Mouse (Mus musculus) hindbrain, embryonic 10.5 days (tissue): ENCODE measurements around the gene Gse1. TPM values are rescaled to one million over a fixed set of nuclear protein-coding genes. Genes with fewer than 3 reads are reported as not detected.

ENCODE experiments used
- DNase-seq: peaks from one replicate; pipeline ENCODE4 v3.0.0-alpha.2; 2017; ENCODE audit warnings: low spot score
- H3K27ac ChIP-seq: fragments of 300-500 bp; sonication (generic); 2 replicates; pipeline ENCODE4 v1.5.1; 2016; ENCODE audit warnings: mild to moderate bottlenecking, moderate library complexity
- H3K27me3 ChIP-seq: fragments of 300-500 bp; sonication (generic); 2 replicates; pipeline ENCODE4 v1.6.1; 2016; ENCODE audit warnings: mild to moderate bottlenecking; ENCODE audit not compliant: poor library complexity, insufficient read depth, severe bottlenecking
- H3K36me3 ChIP-seq: fragments of 300-500 bp; sonication (generic); 2 replicates; pipeline ENCODE4 v1.6.1; 2016; ENCODE audit warnings: mild to moderate bottlenecking, moderate library complexity
- H3K4me1 ChIP-seq: fragments of 300-500 bp; sonication (generic); replicated peaks from 2 replicates; pipeline ENCODE4 v1.6.1; 2016; ENCODE audit warnings: mild to moderate bottlenecking
- H3K4me3 ChIP-seq: fragments of 300-500 bp; sonication (generic); 2 replicates; pipeline ENCODE4 v1.5.1; 2016; ENCODE audit warnings: mild to moderate bottlenecking, moderate library complexity
- H3K9me3 ChIP-seq: fragments of 300-500 bp; sonication (generic); 2 replicates; pipeline ENCODE4 v1.6.1; 2016; ENCODE audit warnings: mild to moderate bottlenecking, moderate library complexity
- WGBS: fragments of 180-500 bp; shearing (Covaris S2); methylation state at CpG from one replicate; pipeline ENCODE4 v1.1.7; 2016; 5-methylcytosine and 5-hydroxymethylcytosine counted together
- polyA plus RNA-seq: library from polyadenylated mRNA; unstranded; fragments of >200 nt; fragmentation: Nextera tagmentation; extraction: Ambion mirVana; gene quantifications from 2 replicates; pipeline ENCODE4 v1.2.1, GENCODE M21; 2016

Gse1 gene
- polyA plus RNA-seq, 1 experiment from 2014 or later = 22.9 TPM

- DNase-seq = no peak
- peaks cover 48% of the 10 kb centered on the region for H3K4me1 ChIP-seq
- no peak overlapping the region for H3K4me3 ChIP-seq
- H3K27ac ChIP-seq = peak overlapping the region; percentile 9; the same call in 1 of the 2 replicates
- no peaks in the 10 kb centered on the region; the same call in 1 of the 2 replicates for H3K27me3 ChIP-seq
- 85% methylated on average over 9 of the region's 9 CpGs for WGBS
- H3K36me3 ChIP-seq = 0 out of 2 replicates have a peak, but pooled peaks cover 5% of the 10 kb centered on the region
- H3K9me3 ChIP-seq = no peaks in the 10 kb centered on the region
Measured at GRCm38 (mm10) chr8:120249800-120250336, 21.6 kb downstream of the Gse1 start.

GRCm38 (mm10) chr8:120250750-120251410, 22.6 kb downstream of the Gse1 start:
- no peak for DNase-seq
- WGBS = 79% methylated on average over 16 of the region's 16 CpGs
- H3K27me3 ChIP-seq = no peaks in the 10 kb centered on the region; the same call in 1 of the 2 replicates
- H3K9me3 ChIP-seq = no peaks in the 10 kb centered on the region
- H3K4me3 ChIP-seq = no peak overlapping the region
- H3K36me3 ChIP-seq = 0 out of 2 replicates have a peak, but pooled peaks cover 5% of the 10 kb centered on the region
- H3K4me1 ChIP-seq = peaks cover 58% of the 10 kb centered on the region
- peak overlapping the region; percentile 69 for H3K27ac ChIP-seq

GRCm38 (mm10) chr8:120251411-120252035, 23.3 kb downstream of the Gse1 start:
- Histone ChIP-seq H3K4me3 (no peak overlapping the region; the same call in 1 of the 2 replicates), H3K27ac (peak overlapping the region; percentile 69), H3K4me1 (peaks cover 65% of the 10 kb centered on the region), H3K27me3 (no peaks in the 10 kb centered on the region; the same call in 1 of the 2 replicates), H3K9me3 (no peaks in the 10 kb centered on the region), H3K36me3 (0 out of 2 replicates have a peak, but pooled peaks cover 4% of the 10 kb centered on the region)
- DNase-seq = no peak
- WGBS = 67% methylated on average over 9 of the region's 9 CpGs

GRCm38 (mm10) chr8:120253626-120254025, 25.4 kb downstream of the Gse1 start:
- H3K36me3 ChIP-seq = no peaks in the 10 kb centered on the region
- H3K27me3 ChIP-seq = no peaks in the 10 kb centered on the region; the same call in 1 of the 2 replicates
- H3K4me1 ChIP-seq = peaks cover 80% of the 10 kb centered on the region
- H3K27ac ChIP-seq = peak overlapping the region; percentile 71
- no peak for DNase-seq
- no peaks in the 10 kb centered on the region for H3K9me3 ChIP-seq
- WGBS = 81% methylated on average over 8 of the region's 8 CpGs
- no peak overlapping the region for H3K4me3 ChIP-seq

GRCm38 (mm10) chr8:120255406-120255987, 27.2 kb downstream of the Gse1 start:
- Histone ChIP-seq H3K27ac (peak overlapping the region; percentile 71), H3K27me3 (no peaks in the 10 kb centered on the region; the same call in 1 of the 2 replicates), H3K4me1 (peaks cover 83% of the 10 kb centered on the region), H3K36me3 (no peaks in the 10 kb centered on the region), H3K4me3 (no peak overlapping the region), H3K9me3 (no peaks in the 10 kb centered on the region)
- 86% methylated on average over 6 of the region's 6 CpGs for WGBS
- no peak for DNase-seq

GRCm38 (mm10) chr8:120256958-120257357, 28.7 kb downstream of the Gse1 start:
- WGBS = 61% methylated on average over 6 of the region's 6 CpGs
- no peaks in the 10 kb centered on the region for H3K36me3 ChIP-seq
- H3K27ac ChIP-seq = 0 out of 2 replicates have a peak overlapping the region, but pooled peaks have one; percentile 10
- no peak overlapping the region for H3K4me3 ChIP-seq
- no peak for DNase-seq
- H3K9me3 ChIP-seq = no peaks in the 10 kb centered on the region
- no peaks in the 10 kb centered on the region; the same call in 1 of the 2 replicates for H3K27me3 ChIP-seq
- H3K4me1 ChIP-seq = peaks cover 83% of the 10 kb centered on the region

- H3K4me1 ChIP-seq = peaks cover 87% of the 10 kb centered on the region
- H3K27me3 ChIP-seq = peaks cover 15% of the 10 kb centered on the region; the same call in 1 of the 2 replicates
- 76% methylated on average over 13 of the region's 13 CpGs for WGBS
- H3K27ac ChIP-seq = peak overlapping the region; percentile 13
- H3K36me3 ChIP-seq = no peaks in the 10 kb centered on the region
- no peak for DNase-seq
- H3K9me3 ChIP-seq = no peaks in the 10 kb centered on the region
- H3K4me3 ChIP-seq = no peak overlapping the region
Measured at GRCm38 (mm10) chr8:120259206-120259605, 30.9 kb downstream of the Gse1 start.

GRCm38 (mm10) chr8:120260677-120261076, 32.4 kb downstream of the Gse1 start:
- Histone ChIP-seq H3K27me3 (peaks cover 15% of the 10 kb centered on the region; the same call in 1 of the 2 replicates), H3K9me3 (no peaks in the 10 kb centered on the region), H3K4me3 (no peak overlapping the region), H3K4me1 (peaks cover 87% of the 10 kb centered on the region), H3K36me3 (no peaks in the 10 kb centered on the region), H3K27ac (peak overlapping the region; percentile 81)
- DNase-seq = no peak
- WGBS = 77% methylated on average over 5 of the region's 5 CpGs

GRCm38 (mm10) chr8:120261338-120262120, 33.3 kb downstream of the Gse1 start:
- H3K36me3 ChIP-seq = no peaks in the 10 kb centered on the region
- H3K4me3 ChIP-seq = peak overlapping the region; percentile 18; the same call in 1 of the 2 replicates
- peak; percentile 49 for DNase-seq
- H3K9me3 ChIP-seq = no peaks in the 10 kb centered on the region
- peaks cover 15% of the 10 kb centered on the region; the same call in 1 of the 2 replicates for H3K27me3 ChIP-seq
- H3K4me1 ChIP-seq = peaks cover 87% of the 10 kb centered on the region
- H3K27ac ChIP-seq = peak overlapping the region; percentile 81
- WGBS = 38% methylated on average over 21 of the region's 21 CpGs

GRCm38 (mm10) chr8:120263879-120264278, 35.6 kb downstream of the Gse1 start:
- no peak for DNase-seq
- Histone ChIP-seq H3K9me3 (no peaks in the 10 kb centered on the region), H3K4me1 (peaks cover 95% of the 10 kb centered on the region), H3K36me3 (no peaks in the 10 kb centered on the region), H3K27me3 (peaks cover 25% of the 10 kb centered on the region; the same call in 1 of the 2 replicates), H3K4me3 (no peak overlapping the region), H3K27ac (peak overlapping the region; percentile 92; the same call in 1 of the 2 replicates)
- WGBS = 88% methylated on average over 5 of the region's 5 CpGs

GRCm38 (mm10) chr8:120264388-120264943, 36.2 kb downstream of the Gse1 start:
- no peaks in the 10 kb centered on the region for H3K36me3 ChIP-seq
- peaks cover 95% of the 10 kb centered on the region for H3K4me1 ChIP-seq
- H3K4me3 ChIP-seq = peak overlapping the region; percentile 28
- H3K9me3 ChIP-seq = no peaks in the 10 kb centered on the region
- H3K27ac ChIP-seq = peak overlapping the region; percentile 92
- 33% methylated on average over 13 of the region's 13 CpGs for WGBS
- H3K27me3 ChIP-seq = peaks cover 25% of the 10 kb centered on the region; the same call in 1 of the 2 replicates
- DNase-seq = no peak
